Mouse (Mus musculus) brain, embryonic 14.5 days (tissue): ENCODE data around the gene Tcf21.

Source experiments
- CTCF ChIP-seq: fragments of 200-500 bp; IDR thresholded peaks from 2 replicates; pipeline ENCODE4 v1.5.1; 2012; ENCODE audit warnings: inconsistent platforms, mild to moderate bottlenecking, moderate library complexity, borderline replicate concordance; ENCODE audit not compliant: insufficient read depth, insufficient read length; ENCODE audit errors: extremely low read depth
- POLR2A ChIP-seq: fragments of 200-500 bp; IDR thresholded peaks from 2 replicates; pipeline ENCODE4 v1.6.1; 2012; ENCODE audit warnings: mild to moderate bottlenecking, inconsistent platforms, borderline replicate concordance; ENCODE audit not compliant: poor library complexity, insufficient read depth, insufficient read length, severe bottlenecking; ENCODE audit errors: extremely low read depth

DNA sequence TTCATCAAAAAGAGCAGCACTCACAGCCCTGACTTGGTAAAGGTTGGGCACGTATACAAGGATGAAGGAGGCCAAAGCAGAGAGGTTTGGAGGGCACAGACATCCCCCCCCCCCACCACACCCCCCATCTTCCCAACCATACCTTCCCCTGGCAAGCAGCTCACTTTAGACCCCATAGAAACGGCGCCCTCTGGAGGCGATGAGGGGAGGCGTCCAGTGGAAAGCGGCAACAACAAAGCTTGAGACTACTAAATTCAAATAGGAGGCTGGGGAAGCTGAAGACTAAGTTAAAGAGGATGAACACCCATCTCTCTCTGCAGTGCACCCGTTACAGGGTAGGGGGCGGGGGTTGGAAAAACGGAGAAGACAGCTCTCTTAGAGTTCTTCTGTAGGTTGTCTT, 38.1 kb upstream of the Tcf21 start:
- TF ChIP-seq POLR2A (no peak), CTCF (peak; percentile 43; the same call in 1 of the 2 replicates)
